Mouse (Mus musculus): ENCODE results near the gene Serpinb6a. TPM values are rescaled to one million over a fixed set of nuclear protein-coding genes. Genes with fewer than 3 reads are reported as not detected.

Gene Serpinb6a
- total and polyA plus RNA-seq, 2 experiments from 2014 or later, result 45.1 to 52.1 TPM

GRCm38 (mm10) chr13:34035424-34035823 is 32.8 kb upstream of the Serpinb6a start:
- no peak for DNase-seq (ENCODE audit: low spot score)
- H3K27me3 ChIP-seq (ENCODE audit: insufficient read depth, low read length), result no peaks in the 10 kb centered on the region
- no peak overlapping the region for H3K4me2 ChIP-seq (ENCODE audit: low read depth, low read length)
- H3K9ac ChIP-seq (replicated peaks; ENCODE audit: low read length), result no peak overlapping the region
- peaks cover 9% of the 10 kb centered on the region for H3K4me1 ChIP-seq (ENCODE audit: insufficient read depth, low read length)
- no peaks in the 10 kb centered on the region for H3K9me3 ChIP-seq (ENCODE audit: low read length)
- no peak for TF ChIP-seq CTCF (IDR thresholded peaks at IDR 0.05; ENCODE audit: low read depth)
- H3K4me3 ChIP-seq (ENCODE audit: low read length), result no peak overlapping the region
- peaks cover 13% of the 10 kb centered on the region for H3K36me3 ChIP-seq (ENCODE audit: insufficient read depth, low read length)
- H3K27ac ChIP-seq, result no peak overlapping the region
- WGBS, result 85% methylated on average over 3 of the region's 3 CpGs
- ATAC-seq, result no peak

GRCm38 (mm10) chr13:34032041-34032440 is 29.4 kb upstream of the Serpinb6a start:
- no peak for ATAC-seq
- Histone ChIP-seq H3K4me2 (ENCODE audit: low read depth, low read length) (no peak overlapping the region), H3K27me3 (ENCODE audit: insufficient read depth, low read length) (no peaks in the 10 kb centered on the region), H3K36me3 (ENCODE audit: insufficient read depth, low read length) (peaks cover 28% of the 10 kb centered on the region), H3K4me3 (ENCODE audit: low read length) (no peak overlapping the region), H3K4me1 (ENCODE audit: insufficient read depth, low read length) (peaks cover 2% of the 10 kb centered on the region), H3K9me3 (ENCODE audit: low read length) (no peaks in the 10 kb centered on the region), H3K9ac (replicated peaks; ENCODE audit: low read length) (no peak overlapping the region), H3K27ac (no peak overlapping the region)
- no peak for TF ChIP-seq CTCF (IDR thresholded peaks at IDR 0.05; ENCODE audit: low read depth)
- 73% methylated on average over 2 of the region's 2 CpGs for WGBS
- no peak for DNase-seq (ENCODE audit: low spot score)

- ATAC-seq (no peak), DNase-seq (ENCODE audit: low spot score) (no peak)
- H3K27ac ChIP-seq, result no peak overlapping the region
- H3K4me1 ChIP-seq (ENCODE audit: insufficient read depth, low read length), result 0 out of 2 replicates have a peak, but pooled peaks cover 3% of the 10 kb centered on the region
- H3K9ac ChIP-seq (replicated peaks; ENCODE audit: low read length), result no peak overlapping the region
- peaks cover 12% of the 10 kb centered on the region; the same call in 1 of the 2 replicates for H3K36me3 ChIP-seq (ENCODE audit: insufficient read depth, low read length)
- H3K27me3 ChIP-seq (ENCODE audit: insufficient read depth, low read length), result no peaks in the 10 kb centered on the region
- no peak overlapping the region for H3K4me3 ChIP-seq (ENCODE audit: low read length)
- 87% methylated on average over 2 of the region's 2 CpGs for WGBS
- no peak overlapping the region for H3K4me2 ChIP-seq (ENCODE audit: low read depth, low read length)
- TF ChIP-seq CTCF (IDR thresholded peaks at IDR 0.05; ENCODE audit: low read depth), result no peak
- no peaks in the 10 kb centered on the region for H3K9me3 ChIP-seq (ENCODE audit: low read length)
Observed at GRCm38 (mm10) chr13:34021998-34022397, 19.4 kb upstream of the Serpinb6a start.

- peaks cover 34% of the 10 kb centered on the region for H3K36me3 ChIP-seq (ENCODE audit: insufficient read depth, low read length)
- no peak overlapping the region for H3K4me2 ChIP-seq (ENCODE audit: low read depth, low read length)
- no peak overlapping the region for H3K4me3 ChIP-seq (ENCODE audit: low read length)
- no peaks in the 10 kb centered on the region for H3K9me3 ChIP-seq (ENCODE audit: low read length)
- H3K27me3 ChIP-seq (ENCODE audit: insufficient read depth, low read length), result no peaks in the 10 kb centered on the region
- no peak overlapping the region for H3K27ac ChIP-seq
- ATAC-seq (no peak), DNase-seq (ENCODE audit: low spot score) (peak; percentile 24)
- WGBS, result 62% methylated on average over 1 of the region's 1 CpGs
- no peak overlapping the region for H3K9ac ChIP-seq (replicated peaks; ENCODE audit: low read length)
- H3K4me1 ChIP-seq (ENCODE audit: insufficient read depth, low read length), result 0 out of 2 replicates have a peak, but pooled peaks cover 3% of the 10 kb centered on the region
- TF ChIP-seq CTCF (IDR thresholded peaks at IDR 0.05; ENCODE audit: low read depth), result no peak
Observed at GRCm38 (mm10) chr13:34018521-34018920, 15.9 kb upstream of the Serpinb6a start.

- H3K4me3 ChIP-seq (ENCODE audit: low read length), result no peak overlapping the region
- H3K4me1 ChIP-seq (ENCODE audit: insufficient read depth, low read length), result 0 out of 2 replicates have a peak, but pooled peaks cover 3% of the 10 kb centered on the region
- 56% methylated on average over 9 of the region's 9 CpGs for WGBS
- H3K4me2 ChIP-seq (ENCODE audit: low read depth, low read length), result no peak overlapping the region
- no peak overlapping the region for H3K9ac ChIP-seq (replicated peaks; ENCODE audit: low read length)
- H3K36me3 ChIP-seq (ENCODE audit: insufficient read depth, low read length), result peaks cover 37% of the 10 kb centered on the region
- ATAC-seq (peak; percentile 79), DNase-seq (ENCODE audit: low spot score) (peak; percentile 71)
- H3K9me3 ChIP-seq (ENCODE audit: low read length), result no peaks in the 10 kb centered on the region
- no peaks in the 10 kb centered on the region for H3K27me3 ChIP-seq (ENCODE audit: insufficient read depth, low read length)
- H3K27ac ChIP-seq, result no peak overlapping the region
- no peak for TF ChIP-seq CTCF (IDR thresholded peaks at IDR 0.05; ENCODE audit: low read depth)
Observed at GRCm38 (mm10) chr13:34016927-34017569, 14.5 kb upstream of the Serpinb6a start.

- Histone ChIP-seq H3K4me1 (ENCODE audit: insufficient read depth, low read length) (peaks cover 3% of the 10 kb centered on the region), H3K27me3 (ENCODE audit: insufficient read depth, low read length) (no peaks in the 10 kb centered on the region), H3K36me3 (ENCODE audit: insufficient read depth, low read length) (peaks cover 6% of the 10 kb centered on the region; the same call in 1 of the 2 replicates), H3K27ac (no peak overlapping the region), H3K4me2 (ENCODE audit: low read depth, low read length) (no peak overlapping the region), H3K9me3 (ENCODE audit: low read length) (no peaks in the 10 kb centered on the region), H3K9ac (replicated peaks; ENCODE audit: low read length) (no peak overlapping the region), H3K4me3 (ENCODE audit: low read length) (no peak overlapping the region)
- DNase-seq (ENCODE audit: low spot score), result no peak
- WGBS, result 80% methylated on average over 2 of the region's 2 CpGs
- TF ChIP-seq CTCF (IDR thresholded peaks at IDR 0.05; ENCODE audit: low read depth), result no peak
- no peak for ATAC-seq
Observed at GRCm38 (mm10) chr13:34007234-34007633, 4.6 kb upstream of the Serpinb6a start.

GRCm38 (mm10) chr13:34003058-34003457 is 464 bp upstream of the Serpinb6a start:
- H3K9ac ChIP-seq (replicated peaks; ENCODE audit: low read length), result peak overlapping the region; percentile 69; the same call in 1 of the 2 replicates
- peak overlapping the region; percentile 73 for H3K4me3 ChIP-seq (ENCODE audit: low read length)
- no peaks in the 10 kb centered on the region for H3K27me3 ChIP-seq (ENCODE audit: insufficient read depth, low read length)
- WGBS, result 6% methylated on average over 5 of the region's 5 CpGs
- no peak for DNase-seq (ENCODE audit: low spot score)
- peak overlapping the region; percentile 91 for H3K4me2 ChIP-seq (ENCODE audit: low read depth, low read length)
- no peaks in the 10 kb centered on the region for H3K36me3 ChIP-seq (ENCODE audit: insufficient read depth, low read length)
- peaks cover 3% of the 10 kb centered on the region for H3K4me1 ChIP-seq (ENCODE audit: insufficient read depth, low read length)
- no peak for TF ChIP-seq CTCF (IDR thresholded peaks at IDR 0.05; ENCODE audit: low read depth)
- 0 out of 2 replicates have a peak, but pooled peaks have one; percentile 0 for ATAC-seq
- no peaks in the 10 kb centered on the region for H3K9me3 ChIP-seq (ENCODE audit: low read length)
- H3K27ac ChIP-seq, result peak overlapping the region; percentile 89
